Mouse (Mus musculus) CD4-positive, CD25-positive, alpha-beta regulatory T cell, adult 4 months (primary cell): Measurements from ENCODE around the gene Hrg. TPM values are rescaled to one million over a fixed set of nuclear protein-coding genes. Genes with fewer than 3 reads are reported as not detected.
"Not testable (repeated sequence)": the region's sequence is repeated elsewhere in the genome, so short reads cannot be mapped to it uniquely, and the experiment has no call there.

Source experiments
- ATAC-seq: one replicate; pipeline ENCODE4 v1.8.0; 2017
- polyA plus RNA-seq, 2 experiments: library from polyadenylated mRNA; unstranded; fragments of 100-300 nt; shearing (Covaris generic); gene quantifications; one replicate each; pipeline ENCODE4 v1.2.1; 2017

Hrg gene
- polyA plus RNA-seq, result not detected

GRCm38 (mm10) chr16:22950840-22951395, at the start of gene Hrg:
Hrg (plus strand) TSS chr16:22951072.
- ATAC-seq, result no peak

GRCm38 (mm10) chr16:22901326-22901725, 49.5 kb upstream of the Hrg start:
- ATAC-seq, result no peak

GRCm38 (mm10) chr16:22909290-22909689, 41.6 kb upstream of the Hrg start:
- ATAC-seq, result no peak

GRCm38 (mm10) chr16:22911986-22912385, 38.9 kb upstream of the Hrg start:
- no peak for ATAC-seq

- no peak for ATAC-seq
Measured at GRCm38 (mm10) chr16:22912886-22913285, 38.0 kb upstream of the Hrg start.

- ATAC-seq, result no peak
Measured at GRCm38 (mm10) chr16:22914276-22914675, 36.6 kb upstream of the Hrg start.

GRCm38 (mm10) chr16:22918034-22918433, 32.8 kb upstream of the Hrg start, which contains the start of gene Fetub:
Fetub (plus strand) TSS chr16:22918334.
- ATAC-seq, result no peak

GRCm38 (mm10) chr16:22918664-22919312, 32.1 kb upstream of the Hrg start:
- no peak for ATAC-seq

GRCm38 (mm10) chr16:22919971-22920854, 30.7 kb upstream of the Hrg start:
- peak; percentile 56 for ATAC-seq

GRCm38 (mm10) chr16:22921761-22922160, 29.1 kb upstream of the Hrg start:
- ATAC-seq, result no peak

GRCm38 (mm10) chr16:22922433-22922832, 28.4 kb upstream of the Hrg start:
- no peak for ATAC-seq

- no peak for ATAC-seq
Measured at GRCm38 (mm10) chr16:22929575-22929974, 21.3 kb upstream of the Hrg start.

- ATAC-seq, result no peak
Measured at GRCm38 (mm10) chr16:22931431-22932200, 19.3 kb upstream of the Hrg start.

- no peak for ATAC-seq
Measured at GRCm38 (mm10) chr16:22937631-22938030, 13.2 kb upstream of the Hrg start.

- no peak for ATAC-seq
Measured at GRCm38 (mm10) chr16:22938541-22938940, 12.3 kb upstream of the Hrg start.

GRCm38 (mm10) chr16:22939120-22939695, 11.7 kb upstream of the Hrg start:
- ATAC-seq, result no peak

- ATAC-seq, result not testable (repeated sequence)
Measured at GRCm38 (mm10) chr16:22941825-22942476, 8.9 kb upstream of the Hrg start.

- no peak for ATAC-seq
Measured at GRCm38 (mm10) chr16:22947371-22947770, 3.5 kb upstream of the Hrg start.

- no peak for ATAC-seq
Measured at GRCm38 (mm10) chr16:22953069-22953468, 2.2 kb downstream of the Hrg start.

GRCm38 (mm10) chr16:22955397-22956084, 4.7 kb downstream of the Hrg start:
- ATAC-seq, result no peak

- no peak for ATAC-seq
Measured at GRCm38 (mm10) chr16:22956085-22956439, 5.2 kb downstream of the Hrg start.
